Mouse (Mus musculus) kidney, adult 10 weeks (tissue): ENCODE data around the gene Nek6. TPM values are rescaled to one million over a fixed set of nuclear protein-coding genes. Genes with fewer than 3 reads are reported as not detected.

ENCODE experiments used
- polyA plus RNA-seq: library from polyadenylated mRNA; stranded (reverse); fragments of 350-450 nt; fragmentation: Illumina TruSeq; extraction: RNeasy Lipid Tissue Mini Kit (QIAGEN cat#74804); gene quantifications from one replicate; pipeline ENCODE4 v1.2.3, GENCODE M21; 2014; ENCODE audit warnings: low read depth, low replicate concordance

Nek6 gene
- polyA plus RNA-seq, result 8.0 TPM

GRCm38 (mm10) chr2:38511487-38512307 lies at the start of gene Nek6:
Gene Nek6, plus strand, starts transcription at chr2:38511643.

GRCm38 (mm10) chr2:38643625-38644427 lies 132.4 kb downstream of the Nek6 start, which contains the start of gene Psmb7:
Gene Psmb7, minus strand, starts transcription at chr2:38644087.

Other genes starting within 250 kb of the Nek6 start
- gene Dennd1a, start 224.3 kb upstream of the Nek6 start, polyA plus RNA-seq, result 25.9 TPM
- gene Lhx2, start 172.4 kb upstream of the Nek6 start, polyA plus RNA-seq, result not detected
- gene Psmb7, start 132.4 kb downstream of the Nek6 start, polyA plus RNA-seq, result 154 TPM
- not detected for gene Nr5a1, start 202.9 kb downstream of the Nek6 start, polyA plus RNA-seq